Mouse (Mus musculus) forebrain, postnatal 0 days (tissue): ENCODE measurements at regions not wholly inside any gene's neighbourhood (a gene's known extent, or its start where the extent isn't known, plus 50 kb on each side); places are given as distances from the start of the nearest gene placed in this dataset.

Experiments
- ATAC-seq: fragments of 200-750 bp; cut with Nextera tagmentation; 2 replicates; pipeline ENCODE4 v1.8.0; 2017; ENCODE audit warnings: mild to moderate bottlenecking, moderate library complexity
- DNase-seq: peaks from one replicate; pipeline ENCODE4 v3.0.0-alpha.2; 2015
- H3K27ac ChIP-seq: fragments of 300-500 bp; sonication (generic); 2 replicates; pipeline ENCODE4 v1.5.1; 2014; ENCODE audit warnings: low read depth, mild to moderate bottlenecking, antibody characterized with exemption, low read length, moderate library complexity, mixed read lengths
- H3K27me3 ChIP-seq: fragments of 300-500 bp; sonication (generic); 2 replicates; pipeline ENCODE4 v1.6.1; 2014; ENCODE audit warnings: mild to moderate bottlenecking, low read length, mixed read lengths; ENCODE audit not compliant: insufficient read depth
- H3K36me3 ChIP-seq: fragments of 300-500 bp; sonication (generic); 2 replicates; pipeline ENCODE4 v1.6.1; 2014; ENCODE audit warnings: mild to moderate bottlenecking, moderate library complexity; ENCODE audit not compliant: insufficient read depth
- H3K4me1 ChIP-seq: fragments of 300-500 bp; sonication (generic); 2 replicates; pipeline ENCODE4 v1.6.1; 2014; ENCODE audit warnings: antibody characterized with exemption; ENCODE audit not compliant: insufficient read depth
- H3K4me2 ChIP-seq: fragments of 300-500 bp; sonication (generic); 2 replicates; pipeline ENCODE4 v1.6.1; 2014; ENCODE audit warnings: low read depth, mild to moderate bottlenecking, moderate library complexity
- H3K4me3 ChIP-seq: fragments of 300-500 bp; sonication (generic); 2 replicates; pipeline ENCODE4 v1.5.1; 2014; ENCODE audit warnings: low read depth, low read length, mixed read lengths
- H3K9ac ChIP-seq: fragments of 300-500 bp; sonication (generic); 2 replicates; pipeline ENCODE4 v1.6.1; 2014; ENCODE audit warnings: mild to moderate bottlenecking
- H3K9me3 ChIP-seq: fragments of 300-500 bp; sonication (generic); 2 replicates; pipeline ENCODE4 v1.6.1; 2016; ENCODE audit warnings: low read length
- CTCF ChIP-seq: sonication (generic); IDR thresholded peaks from 2 replicates; pipeline ENCODE4 v1.5.1; 2016; ENCODE audit warnings: antibody characterized with exemption, control low read depth, low read depth
- WGBS: fragments of 180-500 bp; shearing (Covaris S2); extraction: QIAGEN DNeasy Blood & Tissue Kit; methylation state at CpG from one replicate; pipeline ENCODE4 v1.1.7; 2014; 5-methylcytosine and 5-hydroxymethylcytosine counted together
- microRNA-seq, 2 experiments: library from miRNA; unstranded; fragments of <30 nt; microRNA quantifications; one replicate each; pipeline ENCODE4; 2016

DNA sequence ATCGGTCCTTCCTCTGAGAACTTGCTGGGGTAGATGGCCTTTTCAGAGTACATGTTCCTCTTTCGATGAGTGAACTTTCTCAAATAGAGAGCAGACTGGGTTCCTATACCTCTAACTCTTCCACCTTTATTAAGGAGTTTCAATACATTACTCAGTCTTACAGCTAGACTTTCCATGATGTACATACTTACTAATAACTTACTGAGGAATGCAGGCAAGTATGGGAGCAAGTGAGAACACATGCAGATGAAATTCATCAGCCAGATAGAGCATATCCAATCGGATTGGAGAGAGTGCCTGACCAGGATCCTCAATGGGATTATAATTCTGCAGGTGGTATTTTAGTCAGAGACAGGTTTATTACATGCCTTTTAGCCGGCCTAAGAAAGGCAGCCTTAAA lies 292.2 kb upstream of the Large1 start:
- Histone ChIP-seq H3K27me3 (no peaks in the 10 kb centered on the region), H3K4me3 (no peak overlapping the region), H3K4me1 (no peaks in the 10 kb centered on the region), H3K27ac (no peak overlapping the region), H3K36me3 (no peaks in the 10 kb centered on the region), H3K9me3 (no peaks in the 10 kb centered on the region), H3K4me2 (no peak overlapping the region), H3K9ac (no peak overlapping the region)
- 85% methylated on average over 4 of the region's 4 CpGs for WGBS
- ATAC-seq = no peak
- DNase-seq = no peak
- TF ChIP-seq CTCF = no peak

DNA sequence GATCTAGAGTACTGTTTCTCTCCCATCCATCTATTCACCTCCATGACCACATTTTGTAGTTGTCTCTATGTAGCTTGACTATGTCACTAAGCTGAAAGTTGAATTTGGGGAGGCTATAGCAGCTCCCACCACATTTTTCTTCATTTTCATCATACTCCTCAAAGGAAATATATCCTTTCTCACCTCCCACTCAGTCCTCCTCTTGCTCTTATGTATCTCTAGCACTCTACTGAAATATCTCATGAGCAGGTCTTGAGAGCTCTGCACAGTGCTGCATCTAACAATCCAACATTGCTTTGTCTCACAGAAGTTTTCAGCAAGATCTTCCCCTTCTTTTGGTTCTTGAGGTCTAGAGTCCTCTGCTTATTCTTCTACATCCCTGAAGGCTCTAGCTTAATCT lies 273.5 kb upstream of the Large1 start:
- Histone ChIP-seq H3K9ac (no peak overlapping the region), H3K27ac (no peak overlapping the region), H3K36me3 (no peaks in the 10 kb centered on the region), H3K27me3 (no peaks in the 10 kb centered on the region), H3K4me2 (no peak overlapping the region), H3K4me3 (no peak overlapping the region), H3K4me1 (no peaks in the 10 kb centered on the region), H3K9me3 (no peaks in the 10 kb centered on the region)
- ATAC-seq (no peak), DNase-seq (no peak)
- no peak for TF ChIP-seq CTCF

DNA sequence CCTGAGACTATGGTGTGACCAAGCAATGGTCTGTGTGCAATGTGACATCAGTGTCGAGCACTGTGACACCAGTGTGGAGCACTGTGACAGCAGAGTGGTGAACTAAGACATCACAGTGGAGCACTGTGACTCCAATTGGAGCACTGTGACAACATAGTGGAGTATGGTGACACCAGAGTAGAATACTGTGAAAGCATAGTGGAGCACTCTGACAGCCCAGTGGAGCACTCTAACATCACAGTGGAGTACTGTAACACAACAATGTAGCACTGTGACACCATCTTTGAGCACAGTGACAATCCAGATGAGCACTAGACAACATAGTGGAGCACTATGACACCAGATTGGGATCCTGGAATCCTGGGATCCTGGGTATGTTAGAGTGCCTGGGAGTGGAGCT lies 265.6 kb upstream of the Large1 start:
- Histone ChIP-seq H3K9ac (no peak overlapping the region), H3K4me2 (no peak overlapping the region), H3K4me1 (no peaks in the 10 kb centered on the region), H3K4me3 (no peak overlapping the region), H3K27ac (no peak overlapping the region), H3K9me3 (0 out of 2 replicates have a peak, but pooled peaks cover 5% of the 10 kb centered on the region), H3K27me3 (no peaks in the 10 kb centered on the region), H3K36me3 (peaks cover 3% of the 10 kb centered on the region; the same call in 1 of the 2 replicates)
- ATAC-seq (peak; percentile 47; the same call in 1 of the 2 replicates), DNase-seq (no peak)
- 80% methylated on average over 1 of the region's 1 CpGs for WGBS
- no peak for TF ChIP-seq CTCF

DNA sequence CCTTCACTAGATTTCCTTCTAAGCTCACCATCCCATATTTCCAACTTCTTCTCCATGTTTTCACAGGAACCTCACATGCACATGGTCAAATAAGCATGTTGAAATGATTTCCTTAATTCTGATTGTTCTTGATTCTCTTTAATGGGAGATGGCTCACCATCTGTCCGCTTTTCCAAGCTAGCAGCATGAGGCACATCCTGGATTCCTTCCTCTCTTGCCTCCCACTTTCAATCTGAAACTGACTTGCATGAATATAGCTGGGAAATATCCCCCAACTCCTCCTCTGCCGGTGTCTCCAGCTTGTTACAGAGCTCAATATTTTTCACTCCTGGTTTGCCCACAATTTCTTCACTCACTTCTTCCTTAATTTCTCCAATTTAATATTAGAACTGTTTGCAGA lies 261.3 kb upstream of the Large1 start:
- Histone ChIP-seq H3K36me3 (peaks cover 3% of the 10 kb centered on the region; the same call in 1 of the 2 replicates), H3K9me3 (0 out of 2 replicates have a peak, but pooled peaks cover 5% of the 10 kb centered on the region), H3K4me2 (no peak overlapping the region), H3K27ac (no peak overlapping the region), H3K4me1 (no peaks in the 10 kb centered on the region), H3K27me3 (no peaks in the 10 kb centered on the region), H3K4me3 (no peak overlapping the region), H3K9ac (no peak overlapping the region)
- no peak for DNase-seq
- TF ChIP-seq CTCF = no peak
- no peak for ATAC-seq
- whole genome bisulfite sequencing = 78% methylated on average over 2 of the region's 2 CpGs

DNA sequence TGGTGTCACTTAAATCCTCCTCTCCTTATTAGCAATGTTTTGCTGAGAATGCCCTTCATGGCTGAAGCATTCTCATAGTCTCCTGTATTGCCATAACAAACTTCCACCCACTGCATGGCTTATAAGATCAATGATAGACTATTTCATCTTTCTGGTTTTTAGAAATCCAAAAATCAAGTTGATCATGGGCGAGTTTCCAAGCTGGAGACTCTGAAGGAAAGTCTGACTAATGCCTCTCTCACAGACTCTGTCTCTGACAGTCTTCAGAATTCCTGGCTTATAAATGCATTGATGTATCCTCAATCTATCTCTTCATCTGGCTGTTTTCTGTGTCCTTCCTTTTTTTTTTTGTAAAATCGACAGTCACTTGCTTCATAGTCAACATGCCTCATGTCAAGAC lies 260.8 kb upstream of the Large1 start:
- no peak overlapping the region for H3K27ac ChIP-seq
- no peaks in the 10 kb centered on the region for H3K27me3 ChIP-seq
- TF ChIP-seq CTCF = no peak
- no peak overlapping the region for H3K4me2 ChIP-seq
- 0 out of 2 replicates have a peak, but pooled peaks cover 3% of the 10 kb centered on the region for H3K9me3 ChIP-seq
- no peaks in the 10 kb centered on the region for H3K4me1 ChIP-seq
- 74% methylated on average over 2 of the region's 2 CpGs for WGBS
- no peak overlapping the region for H3K4me3 ChIP-seq
- ATAC-seq (no peak), DNase-seq (no peak)
- peaks cover 3% of the 10 kb centered on the region; the same call in 1 of the 2 replicates for H3K36me3 ChIP-seq
- H3K9ac ChIP-seq = no peak overlapping the region

DNA sequence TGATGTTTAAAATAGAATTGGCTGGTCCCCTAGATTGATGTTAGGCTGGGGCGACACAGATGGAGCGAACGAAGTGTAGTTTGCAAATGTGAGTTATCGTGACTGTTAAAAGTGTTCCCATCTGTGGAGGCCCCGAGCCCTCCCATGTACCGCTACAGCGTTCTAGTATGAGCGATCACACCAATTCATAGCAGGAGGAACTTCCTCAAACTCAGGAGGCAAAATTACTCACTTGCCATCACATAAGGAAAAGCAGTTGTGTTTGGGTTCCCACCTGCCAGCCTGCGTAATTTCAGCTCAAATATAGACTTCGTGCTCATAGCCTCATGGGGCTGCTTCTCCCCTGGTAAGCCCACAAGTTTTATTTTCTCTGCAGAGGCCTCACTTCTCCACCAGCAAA lies 258.2 kb upstream of the Large1 start:
- TF ChIP-seq CTCF = no peak
- no peaks in the 10 kb centered on the region for H3K27me3 ChIP-seq
- WGBS = 76% methylated on average over 10 of the region's 10 CpGs
- H3K9me3 ChIP-seq = no peaks in the 10 kb centered on the region
- ATAC-seq (peak; percentile 84), DNase-seq (peak; percentile 54)
- no peak overlapping the region for H3K9ac ChIP-seq
- H3K27ac ChIP-seq = no peak overlapping the region
- no peak overlapping the region for H3K4me2 ChIP-seq
- no peaks in the 10 kb centered on the region for H3K36me3 ChIP-seq
- H3K4me1 ChIP-seq = no peaks in the 10 kb centered on the region
- no peak overlapping the region for H3K4me3 ChIP-seq

DNA sequence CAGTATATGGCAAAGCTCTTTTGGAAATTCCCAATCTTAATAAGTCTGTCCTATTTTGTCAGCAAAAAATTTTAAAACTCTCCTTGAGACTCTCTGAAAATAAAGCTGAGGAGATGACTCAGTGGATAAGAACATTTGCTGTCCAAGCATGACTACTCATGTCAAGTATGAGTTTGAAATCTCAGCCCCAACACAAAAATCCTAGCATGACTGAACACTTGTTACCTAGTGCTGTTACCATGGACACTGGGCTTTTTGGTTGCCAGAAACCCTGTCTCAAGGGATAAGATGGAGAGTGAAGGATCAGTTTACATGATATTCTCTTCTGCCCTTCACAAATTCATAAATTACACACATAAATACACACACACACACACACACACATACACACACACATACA lies 217.3 kb upstream of the Large1 start:
- Histone ChIP-seq H3K9me3 (no peaks in the 10 kb centered on the region), H3K36me3 (no peaks in the 10 kb centered on the region), H3K4me1 (no peaks in the 10 kb centered on the region), H3K9ac (no peak overlapping the region), H3K27me3 (no peaks in the 10 kb centered on the region), H3K27ac (no peak overlapping the region), H3K4me3 (no peak overlapping the region), H3K4me2 (no peak overlapping the region)
- ATAC-seq (no peak), DNase-seq (no peak)
- no peak for TF ChIP-seq CTCF

DNA sequence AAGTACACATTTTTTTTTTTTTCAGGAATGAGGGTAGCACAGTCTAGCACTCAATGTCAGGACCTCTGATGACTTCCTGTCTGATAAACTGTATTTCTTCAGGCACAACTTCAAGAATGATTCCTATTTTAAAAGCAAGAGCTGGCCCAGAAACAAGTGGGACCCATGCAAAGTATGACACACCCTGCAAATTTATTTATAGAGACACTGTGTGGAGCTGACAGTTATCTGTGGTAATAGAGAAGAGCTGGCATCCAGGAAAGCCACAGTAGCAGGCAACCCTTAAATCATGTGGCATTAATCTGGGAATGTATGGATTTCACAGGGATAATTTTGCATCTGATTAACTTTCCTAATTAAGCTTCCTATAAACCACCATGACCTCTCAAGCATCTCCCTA lies 216.6 kb upstream of the Large1 start:
- no peaks in the 10 kb centered on the region for H3K9me3 ChIP-seq
- H3K27ac ChIP-seq = no peak overlapping the region
- H3K4me2 ChIP-seq = no peak overlapping the region
- TF ChIP-seq CTCF = no peak
- H3K36me3 ChIP-seq = no peaks in the 10 kb centered on the region
- no peak for ATAC-seq
- DNase-seq = no peak
- no peaks in the 10 kb centered on the region for H3K27me3 ChIP-seq
- no peak overlapping the region for H3K4me3 ChIP-seq
- no peaks in the 10 kb centered on the region for H3K4me1 ChIP-seq
- no peak overlapping the region for H3K9ac ChIP-seq

Small RNAs in the stretch of these regions (microRNA-seq; reads per million reads assigned to microRNA genes)
- 0 reads per million in 2 experiments for gene Gm23255
